Mouse (Mus musculus) adrenal gland, postnatal 4 days (tissue): ENCODE results near the gene Dtx2. TPM values are rescaled to one million over a fixed set of nuclear protein-coding genes. Genes with fewer than 3 reads are reported as not detected.
"Not testable (repeated sequence)": the region's sequence is repeated elsewhere in the genome, so short reads cannot be mapped to it uniquely, and the experiment has no call there.

Source experiments
- DNase-seq, 2 experiments: peaks; one replicate each; pipeline ENCODE4 v3.0.0; 2021 to 2022; ENCODE audit warnings: low spot score in 2 of 2, mixed read lengths in 2 of 2
- total RNA-seq, 2 experiments: library from RNA; stranded (reverse); gene quantifications; 2 replicates each; pipeline ENCODE4 v1.2.3; 2021

The Dtx2 gene
- total RNA-seq, 2 experiments from 2014 or later: 18.6 to 19.0 TPM

DNA sequence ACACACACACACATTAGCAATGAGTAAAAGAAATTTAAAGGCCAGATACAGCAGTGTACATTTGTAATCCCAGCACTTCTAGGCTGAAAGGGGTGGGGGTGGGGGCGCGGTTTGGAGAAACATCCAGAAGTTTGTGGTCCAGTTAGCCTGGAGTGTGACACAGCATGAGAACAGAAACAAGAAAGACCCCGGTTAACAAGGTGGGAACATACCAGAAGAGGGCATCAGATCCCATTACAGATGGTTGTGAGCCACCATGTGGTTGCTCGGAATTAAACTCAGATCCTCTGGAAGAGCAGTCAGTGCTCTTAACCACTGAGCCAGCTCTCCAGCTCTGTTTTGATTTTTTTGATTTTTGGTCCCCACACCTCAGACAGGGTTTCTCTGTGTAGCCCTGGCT, 61.5 kb downstream of the Dtx2 start:
- no peak for DNase-seq

DNA sequence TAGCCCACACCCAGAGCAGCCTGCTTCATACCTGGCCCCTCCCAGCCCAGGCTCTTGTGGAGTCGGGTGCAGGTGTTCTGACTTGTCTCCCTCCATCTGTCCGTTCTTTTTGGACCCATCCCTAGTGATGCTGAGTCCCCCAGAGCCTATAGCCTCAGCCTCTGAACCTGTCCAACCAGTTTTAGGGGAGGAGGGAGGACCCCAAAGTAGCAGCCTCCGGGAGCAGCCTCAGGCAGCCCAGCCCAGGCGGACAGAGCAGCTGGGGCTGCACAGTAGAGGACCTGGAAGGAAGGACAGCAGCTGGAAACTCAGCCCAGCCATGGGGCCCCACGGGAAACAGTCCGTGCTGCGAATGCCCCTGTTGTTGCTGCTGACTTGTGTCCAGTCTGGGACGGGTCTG, 62.5 kb downstream of the Dtx2 start:
- DNase-seq: no peak

DNA sequence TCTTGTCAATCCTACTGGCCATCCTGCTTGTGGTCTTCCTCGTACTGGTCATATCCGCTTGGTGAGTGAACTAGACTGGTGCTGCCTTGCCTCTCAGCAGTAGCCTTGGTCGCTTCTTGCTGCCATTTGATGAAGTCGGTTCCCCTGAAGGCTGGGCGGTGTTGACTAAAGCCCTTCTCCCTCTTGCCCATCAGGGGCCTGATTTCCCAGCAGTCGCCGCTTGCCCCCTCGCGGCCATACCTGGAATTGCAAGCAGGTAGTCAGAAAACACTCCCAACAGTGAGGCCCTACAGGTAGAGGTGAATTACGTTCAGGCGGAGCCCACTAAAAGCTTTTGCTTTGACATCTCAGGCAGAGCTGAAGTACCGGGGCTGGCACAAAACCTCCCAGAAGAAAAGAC, 67.0 kb downstream of the Dtx2 start:
- peak; percentile 65 to 77 for DNase-seq

DNA sequence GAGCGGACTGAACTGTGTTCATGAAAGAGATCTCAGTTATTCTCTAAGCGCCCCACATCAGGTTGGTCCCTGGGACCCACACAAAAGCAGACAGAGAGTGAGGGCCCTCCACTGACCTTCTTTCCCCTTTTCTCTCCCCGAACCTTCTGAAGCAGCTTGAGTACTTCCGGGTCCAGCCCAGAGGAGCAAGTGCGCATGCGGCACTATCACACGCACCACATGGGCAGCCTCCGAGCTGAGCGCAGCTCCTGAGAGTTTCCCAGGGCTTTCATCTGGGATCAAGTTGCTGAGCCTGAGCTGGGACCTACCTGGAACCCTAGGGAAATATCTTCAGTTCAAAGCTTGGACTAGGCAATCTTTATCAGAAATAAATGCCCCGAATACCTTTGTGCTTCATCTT, 69.3 kb downstream of the Dtx2 start:
- DNase-seq: no peak

DNA sequence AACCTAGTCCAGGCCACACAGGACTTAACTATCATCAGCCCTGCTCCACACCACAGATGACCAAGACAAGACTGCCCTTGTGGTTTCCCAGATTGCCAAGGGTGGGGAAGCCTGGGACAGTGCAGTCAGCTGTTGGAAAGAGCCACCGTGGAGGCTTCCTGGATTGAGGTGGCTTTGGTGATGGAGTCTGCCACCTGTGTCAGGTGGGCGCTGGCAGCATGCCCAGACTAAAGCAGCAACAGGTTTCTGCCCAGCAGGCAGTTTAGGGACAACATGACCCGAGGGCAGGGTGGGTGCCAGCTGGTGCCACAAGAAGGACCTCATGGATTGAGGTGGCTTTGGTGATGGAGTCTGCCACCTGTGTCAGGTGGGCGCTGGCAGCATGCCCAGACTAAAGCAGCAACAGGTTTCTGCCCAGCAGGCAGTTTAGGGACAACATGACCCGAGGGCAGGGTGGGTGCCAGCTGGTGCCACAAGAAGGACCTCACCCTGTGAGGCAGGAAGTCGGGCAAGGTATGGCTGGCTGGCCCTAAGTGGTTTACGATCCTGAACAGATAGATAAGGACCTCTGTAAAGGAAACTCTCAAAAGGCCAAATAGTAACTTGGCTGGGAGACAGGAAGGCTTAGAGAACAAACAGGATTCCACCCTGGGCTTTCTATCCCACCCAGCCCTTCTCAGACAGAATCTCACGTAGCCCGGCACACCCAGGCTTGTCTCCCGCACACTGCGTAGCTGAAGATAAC, 72.0 kb downstream of the Dtx2 start:
- not testable (repeated sequence) for DNase-seq

DNA sequence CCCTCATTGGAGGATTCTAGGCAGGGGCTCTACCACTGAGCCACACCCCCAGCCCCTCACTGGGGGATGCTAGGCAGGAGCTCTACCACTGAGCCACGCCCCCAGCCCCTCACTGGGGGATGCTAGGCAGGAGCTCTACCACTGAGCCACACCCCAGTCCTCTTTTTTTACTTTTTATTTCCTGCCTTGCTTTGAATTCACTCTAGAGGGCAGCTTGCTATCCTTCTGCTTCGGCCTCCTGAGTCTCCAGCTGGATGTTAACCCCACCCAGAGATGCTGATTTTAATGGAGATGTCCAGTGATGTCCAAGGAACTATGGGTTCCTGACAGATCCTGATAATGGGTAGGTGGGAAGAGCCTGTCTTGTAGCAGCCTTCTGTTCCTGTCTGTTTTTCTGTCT, 74.8 kb downstream of the Dtx2 start:
- DNase-seq: no peak

DNA sequence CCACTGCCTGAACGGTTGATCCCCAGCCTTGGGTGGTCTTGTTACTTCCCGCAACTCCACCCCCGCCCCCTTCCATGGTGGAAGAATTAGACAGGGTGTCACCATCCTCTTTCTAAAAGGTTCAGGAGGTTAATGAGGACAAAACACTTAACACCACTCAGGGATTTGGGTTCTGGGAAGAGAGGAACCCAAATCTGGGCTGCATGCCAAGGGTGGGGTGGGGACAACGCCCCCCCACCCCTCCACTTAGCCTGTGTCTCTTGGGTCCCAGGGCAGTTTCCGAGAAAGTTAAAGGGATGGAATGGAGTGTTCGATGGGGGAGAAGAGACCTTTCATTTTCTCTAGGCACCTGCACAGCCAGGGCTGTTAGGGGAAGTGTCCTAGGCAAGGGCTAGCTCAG, 78.5 kb downstream of the Dtx2 start:
- DNase-seq: no peak

DNA sequence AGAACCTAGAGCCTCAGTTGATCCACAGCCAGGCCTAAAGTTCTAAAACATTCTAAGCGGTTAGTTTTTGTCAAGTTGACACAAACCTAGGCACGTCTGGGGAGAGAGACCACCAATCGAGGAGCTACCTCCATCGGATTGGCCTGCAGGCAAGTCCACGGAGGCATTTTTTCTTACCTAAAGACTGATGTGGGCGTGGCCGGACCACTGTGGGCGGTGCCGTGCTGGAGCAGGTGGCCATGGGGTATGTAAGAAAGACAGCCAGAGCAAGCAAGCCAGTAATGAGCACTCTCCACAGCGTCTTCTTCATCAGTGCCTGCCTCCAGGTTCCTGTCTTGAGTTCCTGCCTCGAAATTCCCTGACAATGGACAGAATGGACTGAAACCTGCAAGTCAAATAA, 78.9 kb downstream of the Dtx2 start:
- DNase-seq: no peak

DNA sequence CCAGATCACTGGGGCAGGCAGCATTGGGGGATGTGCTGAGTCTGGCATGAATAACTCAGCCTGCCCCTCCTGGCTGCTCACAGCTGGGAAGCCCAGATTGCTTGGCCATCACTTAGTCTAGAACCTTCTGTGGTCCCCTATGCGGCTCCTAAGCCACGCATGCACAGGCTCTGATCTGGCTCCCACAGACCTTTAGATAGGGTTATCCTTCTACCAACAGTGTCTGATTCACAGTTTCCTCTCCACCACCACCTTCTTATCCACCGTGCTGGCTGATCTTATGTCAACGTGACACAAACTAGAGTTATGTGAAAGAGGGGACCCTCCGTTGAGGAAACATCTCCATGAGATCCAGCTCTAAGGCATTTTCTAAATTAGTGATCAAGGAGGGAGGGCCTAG, 80.5 kb downstream of the Dtx2 start:
- no peak for DNase-seq

DNA sequence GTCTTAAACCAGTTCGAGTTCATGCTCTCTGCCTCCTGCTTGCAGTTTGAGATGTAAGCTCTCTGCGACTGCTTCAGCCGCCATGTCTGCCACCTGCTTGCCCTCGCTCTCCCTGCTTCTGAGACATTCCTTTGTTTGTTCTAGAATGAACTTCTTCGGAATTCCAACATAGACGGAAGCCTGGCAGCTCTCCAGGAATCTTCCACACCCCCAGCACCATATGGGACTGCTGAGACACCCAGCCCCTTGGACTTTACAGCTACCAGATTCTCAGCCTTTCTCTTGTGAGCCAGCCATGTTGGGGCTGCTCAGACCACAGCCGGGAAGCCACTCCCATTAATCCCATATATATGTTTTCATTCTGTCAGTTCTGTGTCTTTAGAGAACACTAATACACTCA, 81.7 kb downstream of the Dtx2 start:
- DNase-seq: no peak

DNA sequence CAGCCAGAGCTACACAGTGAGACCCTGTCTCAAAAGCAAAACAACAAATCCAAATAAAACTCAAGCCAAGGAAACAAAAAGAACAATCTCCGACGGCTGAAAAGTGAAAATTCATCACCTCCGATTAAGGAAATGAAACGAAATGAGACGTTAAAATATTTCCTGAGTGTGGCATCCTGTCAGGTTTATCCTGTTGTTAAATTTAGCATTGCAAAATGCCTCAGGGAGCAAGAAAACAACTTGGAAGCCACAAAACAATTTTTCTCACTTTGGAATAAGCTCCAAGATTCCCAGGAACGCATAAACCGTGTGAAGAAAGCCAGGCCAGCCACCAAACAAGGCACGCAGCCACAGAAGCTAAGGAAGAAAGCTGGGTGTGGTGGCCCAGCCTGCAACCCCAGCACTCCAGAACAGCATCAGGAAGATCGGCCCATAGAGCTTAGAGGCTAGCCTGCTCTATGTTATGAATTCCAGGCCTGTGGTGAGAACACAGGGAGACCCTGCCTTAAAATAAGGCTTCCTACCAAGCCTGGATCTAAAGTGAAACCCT, 82.5 kb downstream of the Dtx2 start:
- no peak for DNase-seq

DNA sequence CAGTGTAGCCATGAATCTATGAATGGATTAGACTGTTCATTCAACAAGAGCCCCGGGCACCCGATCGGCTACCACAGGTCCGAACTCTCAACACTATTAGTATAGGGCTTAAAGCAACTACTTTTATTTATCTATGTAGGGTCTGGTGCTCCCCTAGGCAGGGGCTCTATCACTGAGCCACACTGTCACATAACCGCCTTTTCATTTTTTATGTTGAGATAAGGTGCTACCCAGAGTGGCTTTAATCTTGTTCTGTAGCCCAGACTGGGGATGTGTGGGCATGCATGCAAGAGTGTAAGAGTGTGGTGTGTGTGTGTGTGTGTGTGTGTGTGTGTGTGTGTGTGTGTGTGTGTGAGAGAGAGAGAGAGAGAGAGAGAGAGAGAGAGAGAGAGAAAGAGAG, 83.5 kb downstream of the Dtx2 start:
- no peak for DNase-seq

DNA sequence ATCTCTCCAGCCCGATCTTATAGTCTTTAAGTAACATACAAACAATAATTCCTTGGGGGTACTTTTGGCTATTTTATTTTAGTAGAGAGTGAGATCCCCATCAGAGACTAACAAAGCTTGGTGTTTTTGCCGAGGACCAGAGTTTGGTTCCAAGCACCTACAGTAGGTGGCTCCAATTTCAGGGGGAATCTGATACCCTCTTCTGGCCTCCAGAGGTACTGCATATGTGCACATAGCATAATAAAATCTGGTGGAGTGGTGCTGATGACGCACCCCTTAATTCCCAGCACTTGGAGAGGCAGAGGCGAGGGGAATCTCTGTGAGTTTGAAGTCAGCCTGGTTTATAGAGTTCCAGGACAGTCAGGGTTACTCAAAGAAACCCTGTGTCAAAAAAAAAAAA, 87.7 kb downstream of the Dtx2 start:
- DNase-seq: no peak

Other genes with a start within 250 kb of the Dtx2 start
- gene Styxl1, start 216.4 kb upstream of the Dtx2 start, total RNA-seq: 1 to 10 TPM; 1.6 to 1.7 TPM
- 100 to 1,000 TPM; 433 to 459 TPM for gene Mdh2, start 216.3 kb upstream of the Dtx2 start, total RNA-seq
- gene Srrm3, start 187.9 kb upstream of the Dtx2 start, total RNA-seq: 1 to 10 TPM; 7.5 to 7.9 TPM
- 10 to 100 TPM; 49.4 to 56.5 TPM for gene Hspb1, start 106.9 kb upstream of the Dtx2 start, total RNA-seq
- 100 to 1,000 TPM; 285 to 303 TPM for gene Ywhag, start 60.2 kb upstream of the Dtx2 start, total RNA-seq
- gene Ssc4d, start 20.3 kb upstream of the Dtx2 start, total RNA-seq: 1 to 10 TPM; 6.7 to 8.1 TPM
- under 1 TPM in 1 of 2 experiments, not detected in 1; 0.45 TPM for gene Zp3, start 14.7 kb upstream of the Dtx2 start, total RNA-seq
- gene Upk3b, start 43.7 kb downstream of the Dtx2 start, total RNA-seq: 10 to 100 TPM; 14.2 to 15.0 TPM
- gene Upk3bl, start 59.7 kb downstream of the Dtx2 start, total RNA-seq: under 1 TPM in 1 of 2 experiments, not detected in 1; 0.78 TPM
- gene Rasa4, start 89.1 kb downstream of the Dtx2 start, total RNA-seq: 10 to 100 TPM; 15.2 to 19.6 TPM
- 10 to 100 TPM; 94.6 to 96.8 TPM for gene Polr2j, start 121.8 kb downstream of the Dtx2 start, total RNA-seq
- gene Lrwd1, start 141.3 kb downstream of the Dtx2 start, total RNA-seq: 10 to 100 TPM; 17.6 to 21.0 TPM
- 10 to 100 TPM; 10.2 to 11.5 TPM for gene Alkbh4, start 141.3 kb downstream of the Dtx2 start, total RNA-seq
- 1 to 10 TPM; 6.5 to 7.3 TPM for gene Orai2, start 175.9 kb downstream of the Dtx2 start, total RNA-seq
- 10 to 100 TPM; 35.4 to 36.7 TPM for gene Prkrip1, start 204.2 kb downstream of the Dtx2 start, total RNA-seq